Mouse (Mus musculus) forebrain, embryonic 12.5 days (tissue): ENCODE data around the gene Rfx4. TPM values are rescaled to one million over a fixed set of nuclear protein-coding genes. Genes with fewer than 3 reads are reported as not detected.
A peak's percentile ranks its signal among the peaks of the same experiment; 100 is the strongest.

ENCODE experiments used
- ATAC-seq: fragments of 200-750 bp; cut with Nextera tagmentation; 2 replicates; pipeline ENCODE4 v1.8.0; 2017; ENCODE audit warnings: moderate TSS enrichment; ENCODE audit not compliant: low FRiP score
- H3K27ac ChIP-seq: fragments of 300-500 bp; sonication (generic); 2 replicates; pipeline ENCODE4 v1.5.1; 2016; ENCODE audit warnings: mild to moderate bottlenecking
- H3K27me3 ChIP-seq: fragments of 300-500 bp; sonication (generic); 2 replicates; pipeline ENCODE4 v1.6.1; 2016; ENCODE audit warnings: mild to moderate bottlenecking
- H3K36me3 ChIP-seq: fragments of 300-500 bp; sonication (generic); replicated peaks from 2 replicates; pipeline ENCODE4 v1.6.1; 2016; ENCODE audit warnings: mild to moderate bottlenecking
- H3K4me1 ChIP-seq: fragments of 300-500 bp; sonication (generic); 2 replicates; pipeline ENCODE4 v1.6.1; 2016
- H3K4me2 ChIP-seq: fragments of 300-500 bp; sonication (generic); 2 replicates; pipeline ENCODE4 v1.6.1; 2016; ENCODE audit warnings: mild to moderate bottlenecking, moderate library complexity
- H3K4me3 ChIP-seq: fragments of 300-500 bp; sonication (generic); replicated peaks from 2 replicates; pipeline ENCODE4 v1.5.1; 2016; ENCODE audit warnings: mild to moderate bottlenecking
- H3K9ac ChIP-seq: fragments of 300-500 bp; sonication (generic); 2 replicates; pipeline ENCODE4 v1.6.1; 2016; ENCODE audit warnings: mild to moderate bottlenecking
- H3K9me3 ChIP-seq: fragments of 300-500 bp; sonication (generic); 2 replicates; pipeline ENCODE4 v1.6.1; 2016
- WGBS: fragments of 180-500 bp; shearing (Covaris S2); methylation state at CpG from one replicate; pipeline ENCODE4 v1.1.7; 2016; 5-methylcytosine and 5-hydroxymethylcytosine counted together
- polyA plus RNA-seq: library from polyadenylated mRNA; unstranded; fragments of >200 nt; fragmentation: Nextera tagmentation; extraction: Ambion mirVana; gene quantifications from 2 replicates; pipeline ENCODE4 v1.2.1, GENCODE M21; 2016

Gene Rfx4
- polyA plus RNA-seq, 1 experiment from 2014 or later = 26.5 TPM

GRCm38 (mm10) chr10:84889096-84889846 is 133.4 kb downstream of the Rfx4 start:
- Histone ChIP-seq H3K4me2 (no peak overlapping the region), H3K27ac (no peak overlapping the region), H3K4me1 (peaks cover 14% of the 10 kb centered on the region), H3K27me3 (peaks cover 36% of the 10 kb centered on the region), H3K9ac (no peak overlapping the region), H3K4me3 (no peak overlapping the region), H3K9me3 (no peaks in the 10 kb centered on the region), H3K36me3 (peaks cover 2% of the 10 kb centered on the region)
- ATAC-seq = peak; percentile 53; the same call in 1 of the 2 replicates
- WGBS = 22% methylated on average over 4 of the region's 4 CpGs

GRCm38 (mm10) chr10:84895810-84896358 is 140.0 kb downstream of the Rfx4 start:
- H3K4me1 ChIP-seq = no peaks in the 10 kb centered on the region; the same call in 1 of the 2 replicates
- H3K4me2 ChIP-seq = no peak overlapping the region
- no peak overlapping the region for H3K9ac ChIP-seq
- no peak overlapping the region for H3K4me3 ChIP-seq
- no peaks in the 10 kb centered on the region for H3K9me3 ChIP-seq
- H3K27ac ChIP-seq = no peak overlapping the region
- peaks cover 16% of the 10 kb centered on the region; the same call in 1 of the 2 replicates for H3K27me3 ChIP-seq
- peaks cover 61% of the 10 kb centered on the region for H3K36me3 ChIP-seq
- no peak for ATAC-seq
- WGBS = 93% methylated on average over 10 of the region's 10 CpGs

GRCm38 (mm10) chr10:84896941-84897930 is 141.4 kb downstream of the Rfx4 start:
- ATAC-seq = no peak
- H3K9me3 ChIP-seq = no peaks in the 10 kb centered on the region
- 70% methylated on average over 9 of the region's 9 CpGs for WGBS
- no peak overlapping the region for H3K9ac ChIP-seq
- no peak overlapping the region for H3K4me3 ChIP-seq
- no peak overlapping the region for H3K27ac ChIP-seq
- peaks cover 6% of the 10 kb centered on the region; the same call in 1 of the 2 replicates for H3K27me3 ChIP-seq
- peaks cover 64% of the 10 kb centered on the region for H3K36me3 ChIP-seq
- no peak overlapping the region for H3K4me2 ChIP-seq
- no peaks in the 10 kb centered on the region; the same call in 1 of the 2 replicates for H3K4me1 ChIP-seq

GRCm38 (mm10) chr10:84898144-84898979 is 142.5 kb downstream of the Rfx4 start:
- no peak overlapping the region for H3K27ac ChIP-seq
- no peak overlapping the region for H3K4me3 ChIP-seq
- no peak for ATAC-seq
- H3K27me3 ChIP-seq = peaks cover 10% of the 10 kb centered on the region; the same call in 1 of the 2 replicates
- peaks cover 66% of the 10 kb centered on the region for H3K36me3 ChIP-seq
- H3K9me3 ChIP-seq = no peaks in the 10 kb centered on the region
- WGBS = 70% methylated on average over 3 of the region's 3 CpGs
- peaks cover 9% of the 10 kb centered on the region for H3K4me1 ChIP-seq
- no peak overlapping the region for H3K9ac ChIP-seq
- H3K4me2 ChIP-seq = no peak overlapping the region

GRCm38 (mm10) chr10:84901676-84902075 is 145.8 kb downstream of the Rfx4 start:
- H3K4me3 ChIP-seq = no peak overlapping the region
- no peak overlapping the region for H3K9ac ChIP-seq
- 81% methylated on average over 5 of the region's 5 CpGs for WGBS
- no peak overlapping the region for H3K4me2 ChIP-seq
- peaks cover 14% of the 10 kb centered on the region; the same call in 1 of the 2 replicates for H3K27me3 ChIP-seq
- H3K4me1 ChIP-seq = peaks cover 17% of the 10 kb centered on the region
- ATAC-seq = no peak
- peaks cover 58% of the 10 kb centered on the region for H3K36me3 ChIP-seq
- H3K9me3 ChIP-seq = no peaks in the 10 kb centered on the region
- H3K27ac ChIP-seq = no peak overlapping the region

GRCm38 (mm10) chr10:84902213-84902612 is 146.4 kb downstream of the Rfx4 start:
- Histone ChIP-seq H3K27me3 (peaks cover 12% of the 10 kb centered on the region; the same call in 1 of the 2 replicates), H3K4me1 (peaks cover 17% of the 10 kb centered on the region), H3K4me2 (no peak overlapping the region), H3K9me3 (no peaks in the 10 kb centered on the region), H3K4me3 (no peak overlapping the region), H3K9ac (no peak overlapping the region), H3K36me3 (peaks cover 53% of the 10 kb centered on the region), H3K27ac (no peak overlapping the region)
- no peak for ATAC-seq
- 88% methylated on average over 2 of the region's 2 CpGs for WGBS

- Histone ChIP-seq H3K4me3 (no peak overlapping the region), H3K4me2 (no peak overlapping the region), H3K27ac (0 out of 2 replicates have a peak overlapping the region, but pooled peaks have one; percentile 53), H3K9me3 (no peaks in the 10 kb centered on the region), H3K4me1 (peaks cover 17% of the 10 kb centered on the region), H3K36me3 (peaks cover 42% of the 10 kb centered on the region), H3K27me3 (peaks cover 16% of the 10 kb centered on the region), H3K9ac (no peak overlapping the region)
- ATAC-seq = no peak
- WGBS = 51% methylated on average over 7 of the region's 7 CpGs
These were observed 147.4 kb downstream of the Rfx4 start for GRCm38 (mm10) chr10:84903307-84903706.

GRCm38 (mm10) chr10:84903742-84904141 is 147.9 kb downstream of the Rfx4 start:
- ATAC-seq = no peak
- peaks cover 38% of the 10 kb centered on the region for H3K36me3 ChIP-seq
- no peak overlapping the region for H3K4me3 ChIP-seq
- H3K9me3 ChIP-seq = no peaks in the 10 kb centered on the region
- H3K9ac ChIP-seq = no peak overlapping the region
- no peak overlapping the region for H3K4me2 ChIP-seq
- peaks cover 20% of the 10 kb centered on the region for H3K27me3 ChIP-seq
- WGBS = 20% methylated on average over 5 of the region's 5 CpGs
- H3K27ac ChIP-seq = 0 out of 2 replicates have a peak overlapping the region, but pooled peaks have one; percentile 53
- peaks cover 17% of the 10 kb centered on the region for H3K4me1 ChIP-seq

DNA sequence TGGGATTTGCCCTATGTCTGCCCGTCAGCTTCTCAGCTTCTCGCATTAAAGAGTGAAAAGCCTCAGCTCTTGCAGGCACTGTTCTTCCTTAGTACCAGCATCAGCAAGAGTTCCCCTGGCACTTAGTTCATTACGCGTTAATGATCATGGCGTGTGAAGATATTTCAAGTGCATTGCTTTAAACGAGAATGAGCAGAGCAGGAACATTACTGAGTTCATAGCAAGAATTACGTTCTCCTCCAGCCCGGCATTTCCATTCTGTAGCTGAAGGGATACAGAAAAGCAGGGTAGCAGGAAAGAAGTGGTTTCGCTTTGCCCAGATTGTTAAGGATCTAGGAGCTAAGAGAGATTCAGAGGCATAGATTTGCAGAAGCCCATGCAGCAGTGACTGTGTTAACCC is 151.0 kb downstream of the Rfx4 start:
- peaks cover 22% of the 10 kb centered on the region for H3K36me3 ChIP-seq
- 81% methylated on average over 9 of the region's 9 CpGs for WGBS
- no peak overlapping the region for H3K27ac ChIP-seq
- peaks cover 39% of the 10 kb centered on the region for H3K27me3 ChIP-seq
- no peak overlapping the region for H3K4me2 ChIP-seq
- no peak for ATAC-seq
- H3K4me3 ChIP-seq = no peak overlapping the region
- H3K9ac ChIP-seq = no peak overlapping the region
- no peaks in the 10 kb centered on the region for H3K9me3 ChIP-seq
- H3K4me1 ChIP-seq = peaks cover 46% of the 10 kb centered on the region

- peaks cover 43% of the 10 kb centered on the region for H3K4me1 ChIP-seq
- no peak overlapping the region for H3K9ac ChIP-seq
- peaks cover 42% of the 10 kb centered on the region for H3K27me3 ChIP-seq
- no peak overlapping the region for H3K4me3 ChIP-seq
- H3K4me2 ChIP-seq = no peak overlapping the region
- 93% methylated on average over 3 of the region's 3 CpGs for WGBS
- H3K27ac ChIP-seq = no peak overlapping the region
- peaks cover 18% of the 10 kb centered on the region for H3K36me3 ChIP-seq
- ATAC-seq = no peak
- no peaks in the 10 kb centered on the region for H3K9me3 ChIP-seq
These were observed 152.1 kb downstream of the Rfx4 start for GRCm38 (mm10) chr10:84908006-84908405.

DNA sequence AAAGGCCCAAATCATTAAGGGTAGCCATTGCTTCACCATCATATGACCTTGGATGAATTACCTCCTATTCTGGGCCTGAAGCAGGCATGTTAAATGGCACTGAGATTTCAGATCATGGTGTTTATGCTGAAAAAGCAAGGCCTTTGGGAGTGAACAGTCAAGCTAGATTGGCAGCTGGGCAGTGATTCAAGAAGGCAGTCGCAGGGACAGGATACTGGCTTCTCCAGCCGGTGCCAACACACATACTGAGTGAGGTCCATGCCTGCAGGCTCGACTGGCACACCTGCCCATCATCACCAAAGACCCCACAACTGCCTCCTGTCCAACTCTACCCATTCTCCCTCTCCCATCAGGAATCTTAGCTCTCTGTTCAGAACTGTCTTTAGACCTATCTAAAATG is 152.6 kb downstream of the Rfx4 start:
- Histone ChIP-seq H3K4me3 (no peak overlapping the region), H3K27me3 (peaks cover 41% of the 10 kb centered on the region), H3K4me2 (no peak overlapping the region), H3K36me3 (peaks cover 18% of the 10 kb centered on the region), H3K4me1 (peaks cover 38% of the 10 kb centered on the region), H3K9me3 (no peaks in the 10 kb centered on the region), H3K27ac (no peak overlapping the region), H3K9ac (no peak overlapping the region)
- ATAC-seq = no peak
- 98% methylated on average over 3 of the region's 3 CpGs for WGBS
